Mouse (Mus musculus) naive thymus-derived CD4-positive, alpha-beta T cell, adult 2 months (primary cell): ENCODE results near the gene Spz1.
A peak's percentile ranks its signal among the peaks of the same experiment; 100 is the strongest.

Source experiments
- DNase-seq: peaks from one replicate; pipeline ENCODE4 v3.0.0-alpha.2; 2011; ENCODE audit warnings: low read depth

Gene Spz1

DNA sequence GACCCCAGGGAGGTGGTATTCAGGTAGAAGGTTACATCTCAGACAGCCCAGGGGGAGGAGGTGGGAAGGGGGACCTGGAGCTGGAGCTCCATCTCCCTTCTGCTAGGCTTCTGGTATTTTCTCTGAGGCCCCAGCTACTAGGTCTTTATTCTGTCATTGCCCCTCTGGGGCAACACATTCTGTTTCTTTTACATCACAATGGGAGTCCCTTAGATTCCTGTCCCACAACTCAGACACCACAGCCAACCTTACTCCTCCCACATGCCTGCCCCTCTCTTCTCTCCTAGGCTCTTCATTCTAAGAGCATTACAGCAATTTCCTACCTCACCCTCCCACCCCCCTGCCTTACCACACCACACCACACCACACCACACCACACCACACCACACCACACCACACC lies at the start of gene Spz1:
Gene Spz1 (minus strand): TSS at position 101 of the 400 bp plus-strand sequence.
- no peak for DNase-seq

DNA sequence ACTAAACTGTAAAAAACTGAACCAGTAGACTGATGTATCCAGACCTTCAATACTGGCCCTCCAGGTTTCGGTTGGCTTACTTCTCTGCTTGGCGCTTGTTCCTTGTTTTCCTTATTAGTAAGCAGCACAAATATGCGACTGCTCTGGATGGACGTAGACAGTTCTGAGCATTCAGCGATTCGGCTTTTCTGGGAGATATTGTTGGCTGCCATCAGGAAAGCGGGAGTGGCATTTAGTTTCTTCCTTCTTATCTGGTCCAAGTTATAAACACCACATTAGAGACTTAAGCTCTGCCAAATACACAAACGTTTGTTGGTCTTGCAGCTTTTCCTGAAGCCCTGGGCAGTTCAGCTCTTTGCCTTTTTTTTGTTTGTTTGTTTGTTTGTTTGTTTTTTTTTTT lies 40.5 kb upstream of the Spz1 start:
- DNase-seq, result no peak

DNA sequence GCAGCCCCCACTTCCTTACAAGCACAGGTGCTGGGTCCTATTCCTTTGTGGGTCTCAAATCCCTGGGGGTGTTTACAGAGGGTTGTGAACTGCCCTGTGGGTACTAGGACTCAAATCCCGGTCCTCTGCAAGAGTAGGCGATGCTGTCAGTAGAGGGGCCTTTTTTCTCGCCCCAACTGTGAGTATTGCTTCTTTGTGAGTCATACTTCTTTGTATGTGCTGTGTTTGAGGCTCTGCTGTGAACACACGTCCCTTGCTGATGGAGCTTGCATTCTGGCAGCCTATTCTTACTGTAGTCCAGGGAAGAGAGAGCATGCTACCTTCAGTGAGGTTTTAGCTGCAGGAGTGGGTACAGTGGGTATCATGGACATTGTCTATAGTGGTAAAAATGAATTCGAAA lies 39.2 kb upstream of the Spz1 start:
- DNase-seq, result no peak

DNA sequence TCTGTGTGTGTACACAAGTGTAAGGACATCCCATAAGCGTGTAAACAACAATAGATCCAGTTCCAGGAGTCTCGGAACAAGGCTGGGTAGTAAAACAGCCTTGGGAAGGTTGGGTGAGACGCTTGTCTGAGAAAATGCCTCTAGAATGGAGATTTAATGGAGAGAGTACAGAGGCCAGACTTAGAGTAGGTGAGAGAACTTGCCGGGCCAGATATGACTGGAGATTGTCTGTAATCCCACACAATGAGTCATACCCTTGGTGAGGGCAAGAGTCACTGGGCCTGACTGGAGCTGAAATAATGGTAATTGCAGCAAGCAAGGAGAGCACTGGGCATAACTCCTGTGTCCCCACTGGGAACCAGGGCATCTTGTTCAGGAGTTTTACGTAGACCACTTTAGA lies 37.1 kb upstream of the Spz1 start:
- no peak for DNase-seq

DNA sequence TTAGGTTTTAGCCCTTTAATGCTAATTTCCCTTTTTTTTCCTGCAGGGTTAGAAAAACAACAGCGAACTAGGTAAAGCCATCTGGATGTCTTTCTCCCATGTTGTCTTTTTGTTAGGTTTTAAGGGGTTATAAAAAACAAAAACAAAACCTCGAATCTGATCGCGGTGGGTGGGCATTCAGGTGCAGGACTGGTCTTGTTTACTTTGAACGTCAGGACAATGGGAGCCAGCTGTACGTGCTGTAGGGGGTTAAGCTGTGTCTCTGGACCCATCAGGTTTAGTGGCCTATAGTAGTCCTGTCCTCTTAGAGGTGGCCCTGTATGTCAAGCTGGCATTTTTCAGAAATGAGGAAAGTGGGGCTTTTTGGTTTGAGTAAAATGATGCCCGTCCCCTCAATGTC lies 35.9 kb upstream of the Spz1 start:
- DNase-seq, result peak; percentile 28

DNA sequence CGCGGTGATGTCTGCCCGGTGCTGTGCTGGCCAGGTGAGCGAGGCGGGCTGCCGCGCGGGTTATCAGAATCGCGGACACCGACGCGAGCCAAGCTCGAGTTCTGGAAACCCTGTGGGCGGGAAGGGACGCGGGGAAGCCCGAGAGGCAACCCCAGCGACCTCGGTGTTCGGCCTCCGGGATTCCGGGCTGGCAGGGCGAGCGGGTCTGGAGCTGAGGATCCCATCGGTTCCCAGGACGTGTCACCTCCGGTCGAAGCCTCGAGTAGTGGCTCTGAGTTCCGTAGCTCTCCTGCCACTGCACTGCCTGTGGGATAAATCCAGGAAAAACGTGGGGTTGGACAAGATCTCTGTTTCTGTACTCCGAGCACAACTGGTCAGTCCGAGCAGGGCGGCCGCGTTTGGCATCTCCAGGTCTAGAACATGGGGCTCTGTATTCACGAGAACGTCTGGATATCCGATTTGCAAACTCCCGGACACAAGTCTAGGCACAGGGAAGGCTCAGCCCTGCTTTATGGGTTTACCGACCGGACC lies 35.3 kb upstream of the Spz1 start:
- no peak for DNase-seq

DNA sequence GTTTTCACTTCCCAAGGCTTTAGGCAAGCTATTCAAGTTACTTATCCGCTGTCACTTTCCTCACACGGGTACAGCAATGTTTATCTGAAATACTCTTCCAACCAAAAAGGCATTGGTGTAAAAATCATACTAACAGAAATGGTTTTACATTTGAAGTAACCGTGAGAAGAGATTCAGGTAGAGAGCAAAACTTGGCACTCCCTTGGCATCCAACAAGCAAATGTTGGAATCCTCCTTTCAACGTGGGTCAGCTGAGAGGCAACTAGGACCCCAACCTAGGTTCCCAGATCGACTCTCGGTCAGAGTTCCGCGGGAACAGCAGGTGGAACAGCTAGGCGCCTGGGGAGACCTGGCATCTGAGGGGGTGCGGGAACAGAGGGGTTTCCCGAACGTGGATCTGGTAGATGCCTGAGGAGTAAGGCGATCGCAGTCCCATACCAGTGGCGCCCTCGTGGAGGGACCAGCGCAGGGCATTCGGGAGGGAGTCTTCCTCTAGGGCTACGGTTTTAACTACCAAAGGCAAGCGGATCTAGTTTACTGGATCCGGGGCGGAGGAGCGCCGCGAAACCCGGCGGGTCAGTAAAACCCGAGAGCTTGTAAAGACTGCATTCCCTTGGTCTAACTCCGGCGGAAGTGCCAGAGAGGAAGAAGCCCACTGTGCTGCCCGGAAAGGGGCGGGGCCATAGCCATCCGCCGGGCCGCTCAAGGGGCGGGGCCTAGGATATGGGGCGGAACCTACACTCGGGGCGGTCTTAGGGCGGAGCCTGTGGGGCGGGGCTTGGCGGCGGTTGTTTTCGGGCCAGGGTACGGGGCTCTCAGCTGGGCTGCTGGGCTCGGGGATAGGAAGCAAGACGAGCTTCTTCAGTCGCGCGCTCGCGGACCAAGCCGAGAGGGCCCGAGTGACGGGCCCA lies 34.6 kb upstream of the Spz1 start, which contains the start of gene Serinc5:
Gene Serinc5 (plus strand): TSS at position 781 of the 911 bp plus-strand sequence.
- peak; percentile 97 for DNase-seq

DNA sequence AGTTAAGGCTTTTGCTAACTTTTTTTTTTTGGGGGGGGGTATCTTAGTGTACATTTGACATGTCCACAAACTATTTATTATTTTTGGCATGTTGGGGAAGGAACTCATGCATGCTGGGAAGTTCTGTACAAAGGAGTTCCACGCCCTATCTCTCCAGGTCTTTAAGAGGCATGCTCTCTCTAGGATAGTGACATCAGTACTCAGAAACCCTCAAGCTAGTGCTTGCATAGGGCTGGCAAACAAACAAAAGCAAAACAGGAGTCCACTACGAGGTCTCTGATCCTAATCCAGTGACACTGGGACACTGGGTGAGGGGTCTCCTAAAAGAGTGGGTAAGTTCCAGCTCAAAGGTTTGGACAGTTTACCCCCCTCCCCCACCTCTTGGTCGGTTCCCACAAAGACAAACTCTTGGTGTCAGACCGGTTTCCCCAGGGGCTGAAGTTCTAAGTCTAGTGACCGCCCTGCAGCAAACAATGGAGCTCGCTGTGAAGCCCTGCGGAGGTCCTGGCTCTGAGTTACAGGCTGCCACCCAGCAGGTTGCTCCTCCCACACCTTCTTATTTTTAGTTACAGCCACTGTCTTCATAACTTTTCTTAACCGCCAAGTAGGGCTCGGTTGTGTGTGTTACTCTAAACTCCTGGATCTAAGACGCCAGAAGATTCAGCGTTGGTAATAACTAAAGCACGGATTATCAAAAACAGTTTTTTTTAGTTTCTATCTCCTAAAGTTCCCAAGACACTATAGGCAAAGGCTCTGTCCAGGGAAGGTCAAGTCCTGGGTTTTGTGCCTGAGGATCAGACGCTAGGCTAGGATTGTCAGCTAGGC lies 33.7 kb upstream of the Spz1 start:
- peak; percentile 63 for DNase-seq

DNA sequence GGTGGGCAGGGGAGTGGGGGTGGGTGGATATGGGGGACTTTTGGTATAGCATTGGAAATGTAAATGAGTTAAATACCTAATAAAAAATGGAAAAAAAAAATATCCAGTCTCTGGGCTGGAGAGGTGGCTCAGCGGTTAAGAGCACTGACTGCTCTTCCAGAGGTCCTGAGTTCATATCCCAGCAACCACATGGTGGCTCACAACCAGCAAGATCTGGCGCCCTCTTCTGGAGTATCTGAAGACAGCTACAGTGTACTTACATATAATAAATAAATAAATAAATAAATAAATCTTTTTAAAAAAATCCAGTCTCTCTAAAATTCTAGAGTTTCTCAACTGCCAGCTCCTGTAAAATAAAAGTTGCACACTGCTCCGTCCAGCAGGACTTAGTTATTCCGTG lies 29.3 kb upstream of the Spz1 start:
- DNase-seq, result peak; percentile 39

DNA sequence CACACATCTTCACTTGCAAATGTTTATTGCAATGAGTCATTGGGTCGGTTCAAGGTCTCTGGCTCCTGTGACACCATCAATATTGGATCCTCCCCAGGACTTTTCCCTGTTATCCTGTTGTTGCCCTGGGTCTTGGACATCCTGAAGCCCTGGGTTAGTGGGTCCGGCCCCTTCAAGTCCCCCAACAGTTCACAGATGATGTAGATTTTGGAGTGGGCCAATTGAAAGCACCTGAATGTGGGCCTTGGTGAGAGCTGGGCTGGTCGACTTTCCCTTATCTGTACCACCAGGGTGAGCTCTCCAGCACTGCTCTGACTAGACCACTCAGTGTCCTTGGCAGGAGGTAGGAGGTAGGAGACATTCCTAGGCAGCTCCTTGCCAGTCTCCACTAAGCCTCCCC lies 19.5 kb upstream of the Spz1 start:
- DNase-seq, result no peak

DNA sequence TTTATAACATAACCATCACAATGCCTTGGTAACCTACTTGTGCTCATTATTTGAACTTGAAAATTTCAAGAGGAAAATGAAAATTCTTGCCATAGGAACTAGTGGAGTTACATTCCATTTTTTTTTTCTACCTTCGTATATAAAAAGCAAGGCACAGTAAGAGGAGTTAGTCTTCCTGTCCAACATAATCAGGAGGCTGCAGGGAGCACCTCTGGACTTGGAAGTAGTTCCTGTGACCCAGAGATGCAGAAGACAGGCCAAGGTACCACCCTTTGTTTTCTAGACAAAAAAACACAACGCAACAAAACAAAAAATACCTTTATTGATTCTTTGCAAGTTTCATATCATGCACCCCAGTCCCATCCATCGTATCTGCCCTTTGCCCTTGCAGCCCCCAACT lies 18.9 kb upstream of the Spz1 start:
- no peak for DNase-seq

DNA sequence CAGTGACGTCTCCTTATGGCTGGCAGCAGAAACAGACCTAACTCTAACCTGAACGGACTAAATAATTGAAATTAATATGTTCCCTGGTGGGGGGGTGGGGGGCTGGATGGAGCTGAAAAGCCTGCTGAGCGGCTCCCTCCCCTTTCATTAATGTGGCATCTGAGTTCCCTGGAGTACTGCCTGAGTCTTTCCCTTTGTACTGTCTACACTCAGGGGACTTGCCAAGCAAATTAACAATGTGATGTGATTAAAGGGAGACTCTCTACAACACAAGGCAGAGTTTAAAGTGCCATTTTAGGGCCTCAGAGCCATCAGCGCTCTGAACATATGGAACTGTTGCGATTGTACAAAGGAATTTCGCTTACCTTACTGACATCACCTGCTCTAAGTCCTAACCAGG lies 18.5 kb upstream of the Spz1 start:
- DNase-seq, result no peak

DNA sequence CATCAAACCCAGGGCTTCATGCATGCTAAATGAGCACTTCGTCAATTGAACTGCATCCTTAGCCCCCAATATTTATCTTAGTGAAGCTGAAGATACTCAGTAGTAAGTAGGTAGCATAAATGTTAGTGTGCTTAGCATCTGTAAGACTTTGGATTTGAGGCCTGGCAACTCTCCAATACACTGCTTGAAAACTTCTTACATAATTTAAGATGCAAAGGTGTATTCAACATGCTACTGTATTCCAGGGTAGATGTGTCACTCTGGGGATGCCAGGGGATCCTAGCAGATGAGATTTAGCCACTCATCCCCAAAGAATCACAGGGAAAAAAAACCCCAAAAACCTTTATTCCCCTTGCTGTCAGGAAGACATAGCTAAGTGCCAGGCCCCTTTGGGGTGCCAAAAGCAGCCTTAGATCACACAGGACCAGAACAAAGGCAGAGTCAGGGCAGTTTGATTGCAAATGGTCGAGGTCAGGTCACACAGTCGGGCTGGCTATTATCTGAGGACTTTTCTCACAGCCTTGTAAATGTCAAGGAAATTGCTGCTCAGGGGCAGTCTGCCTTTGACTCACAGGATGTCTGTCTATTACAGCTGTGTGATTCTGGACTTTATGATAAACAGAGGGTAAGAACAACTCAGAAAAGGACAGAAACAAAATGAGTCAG lies 17.9 kb upstream of the Spz1 start:
- no peak for DNase-seq

DNA sequence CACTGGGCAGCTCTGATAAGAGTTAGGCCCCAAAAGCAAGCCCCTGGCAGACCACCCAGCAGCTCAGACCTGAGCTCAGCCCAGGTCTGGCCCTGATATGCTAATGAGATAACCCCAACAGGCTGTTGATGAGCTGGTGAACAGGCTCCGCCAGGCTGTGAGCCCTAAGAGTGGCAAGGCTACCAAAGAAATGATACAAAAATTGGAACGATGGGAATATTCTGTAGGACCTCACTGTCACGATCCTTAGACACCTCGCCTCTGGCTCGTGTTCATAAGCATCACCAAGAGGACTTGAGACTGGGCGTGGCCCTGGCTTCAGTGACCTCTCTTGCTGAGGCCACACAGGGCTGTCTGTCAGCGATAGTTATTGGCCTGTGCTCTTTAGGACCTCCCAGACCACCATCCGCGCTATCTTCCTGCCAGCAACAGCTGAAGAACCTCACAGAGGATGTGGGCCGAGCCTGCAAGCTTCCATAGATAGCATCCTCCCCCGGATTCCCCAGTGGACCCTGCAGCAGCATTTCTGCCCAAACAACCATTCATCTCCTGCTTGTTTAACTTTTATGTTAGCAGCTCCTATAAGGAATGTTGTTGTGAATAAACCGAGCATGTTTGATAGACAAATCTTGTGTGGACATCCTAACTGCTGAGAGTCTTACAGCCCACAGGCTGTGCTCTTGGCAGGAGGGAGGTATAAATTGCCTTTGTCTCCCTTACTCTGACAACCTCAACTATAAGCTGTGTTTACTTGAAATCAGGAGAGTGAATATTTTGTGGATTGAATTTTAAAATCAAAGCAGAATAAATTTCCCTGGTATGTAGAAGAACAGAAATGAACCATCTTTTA lies 17.0 kb upstream of the Spz1 start:
- no peak for DNase-seq

DNA sequence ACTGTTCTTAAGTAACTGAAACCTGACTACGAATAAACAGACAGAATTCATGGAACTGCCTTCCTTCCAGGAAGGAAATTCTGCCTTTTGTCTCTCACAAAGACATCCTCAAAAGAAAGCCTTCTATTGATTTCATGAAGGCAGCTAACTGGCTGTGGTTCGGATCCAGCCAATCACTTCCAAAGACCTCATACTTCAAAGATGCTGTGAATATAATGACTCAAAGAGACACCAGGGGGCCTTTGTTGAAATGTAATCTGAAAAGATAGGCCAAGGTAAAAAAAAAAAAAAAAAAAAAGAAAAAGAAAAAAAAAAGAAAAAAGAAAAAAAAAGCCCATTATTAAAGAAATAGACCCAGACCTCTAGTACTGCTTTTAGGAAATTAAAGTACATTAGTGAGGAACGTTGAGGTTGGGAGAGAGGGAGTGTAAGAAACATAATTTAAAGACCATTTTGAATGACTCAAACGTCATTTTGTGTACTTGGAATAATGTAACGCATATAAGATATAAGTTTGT lies 16.4 kb upstream of the Spz1 start:
- no peak for DNase-seq

DNA sequence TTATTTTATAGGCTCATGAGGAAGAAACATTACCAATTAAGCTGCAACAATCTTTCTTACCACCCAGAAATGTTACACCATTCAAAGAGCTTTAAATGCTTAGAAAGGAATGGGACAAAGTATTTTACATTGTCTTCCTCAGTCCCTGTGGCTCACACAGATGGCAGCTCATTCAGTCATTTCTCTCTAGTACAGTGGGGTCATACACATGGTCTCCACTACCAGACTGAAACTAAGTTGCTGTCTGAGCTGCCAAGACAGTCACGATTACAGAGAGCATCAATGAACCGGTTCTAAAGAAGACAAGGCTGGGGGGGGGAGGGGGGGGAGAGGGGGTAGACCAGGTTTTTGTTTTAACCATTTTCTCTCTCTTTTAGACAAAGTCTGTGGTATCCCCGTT lies 15.3 kb upstream of the Spz1 start:
- DNase-seq, result no peak

DNA sequence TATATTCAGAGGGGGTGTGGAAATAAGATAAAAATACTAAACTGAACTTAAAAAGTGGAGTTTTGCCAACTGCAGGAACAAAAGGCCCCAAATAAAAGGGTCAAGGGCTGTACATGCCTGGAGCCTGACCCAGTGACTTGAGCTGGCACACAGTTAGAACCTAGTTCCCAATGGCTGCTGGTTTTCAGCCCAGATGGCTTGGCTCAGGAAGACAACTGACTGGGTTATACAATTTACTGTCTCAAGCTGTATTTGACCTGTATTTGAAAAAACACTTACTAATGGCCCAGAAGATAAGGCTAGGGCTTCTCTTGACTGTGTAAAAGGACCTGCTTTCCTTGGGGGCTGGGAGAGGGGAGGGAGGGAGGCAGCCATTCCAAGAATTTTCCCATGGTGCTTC lies 13.3 kb upstream of the Spz1 start:
- DNase-seq, result no peak

DNA sequence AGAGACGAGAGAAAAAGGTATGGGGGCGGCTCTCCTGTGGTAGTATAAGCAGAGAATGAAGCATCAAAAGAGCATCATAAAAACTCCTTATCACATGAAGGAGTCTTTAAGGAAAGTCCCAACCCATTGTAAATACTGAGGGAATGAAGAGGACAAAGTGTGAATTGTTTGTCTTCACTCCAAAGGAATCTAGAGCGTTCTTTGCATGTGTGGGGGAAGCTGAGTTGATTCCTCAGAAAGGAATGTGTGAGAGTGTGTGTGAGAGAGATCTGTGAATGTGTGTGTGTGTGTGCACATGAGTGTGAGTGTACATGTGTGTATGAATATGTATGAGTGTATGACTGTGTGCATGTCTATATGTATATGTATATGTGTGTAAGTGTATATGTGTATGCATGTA lies 12.7 kb upstream of the Spz1 start:
- no peak for DNase-seq

DNA sequence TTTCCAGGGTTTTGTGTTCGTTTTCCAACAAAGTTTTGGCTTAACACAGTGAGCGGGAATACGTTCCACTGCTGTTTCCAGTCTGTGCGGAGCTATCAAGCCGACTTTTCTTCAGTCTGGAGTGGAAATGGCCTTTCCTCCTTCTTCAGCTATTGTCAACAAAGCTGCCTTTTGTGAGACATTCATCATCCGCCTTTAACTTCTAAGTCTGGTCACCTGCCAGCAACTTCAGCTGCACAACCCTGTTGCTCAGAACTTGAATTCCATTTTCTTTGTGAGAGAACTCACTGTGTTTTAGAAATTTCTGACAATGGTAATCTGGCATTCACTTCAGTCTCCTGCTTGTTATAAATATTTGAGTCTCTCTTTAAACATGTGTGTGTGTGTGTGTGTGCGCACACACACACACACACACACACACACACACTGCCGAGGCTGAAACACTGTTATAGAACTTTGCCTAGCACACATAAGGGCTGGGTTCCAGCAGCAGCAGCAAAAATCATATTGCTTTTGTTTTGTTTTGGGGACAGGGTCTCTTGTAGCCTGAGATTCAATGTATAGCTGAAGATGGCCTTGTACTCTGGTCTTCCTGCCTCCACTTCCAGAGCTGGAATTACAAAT lies 8.2 kb upstream of the Spz1 start:
- no peak for DNase-seq

DNA sequence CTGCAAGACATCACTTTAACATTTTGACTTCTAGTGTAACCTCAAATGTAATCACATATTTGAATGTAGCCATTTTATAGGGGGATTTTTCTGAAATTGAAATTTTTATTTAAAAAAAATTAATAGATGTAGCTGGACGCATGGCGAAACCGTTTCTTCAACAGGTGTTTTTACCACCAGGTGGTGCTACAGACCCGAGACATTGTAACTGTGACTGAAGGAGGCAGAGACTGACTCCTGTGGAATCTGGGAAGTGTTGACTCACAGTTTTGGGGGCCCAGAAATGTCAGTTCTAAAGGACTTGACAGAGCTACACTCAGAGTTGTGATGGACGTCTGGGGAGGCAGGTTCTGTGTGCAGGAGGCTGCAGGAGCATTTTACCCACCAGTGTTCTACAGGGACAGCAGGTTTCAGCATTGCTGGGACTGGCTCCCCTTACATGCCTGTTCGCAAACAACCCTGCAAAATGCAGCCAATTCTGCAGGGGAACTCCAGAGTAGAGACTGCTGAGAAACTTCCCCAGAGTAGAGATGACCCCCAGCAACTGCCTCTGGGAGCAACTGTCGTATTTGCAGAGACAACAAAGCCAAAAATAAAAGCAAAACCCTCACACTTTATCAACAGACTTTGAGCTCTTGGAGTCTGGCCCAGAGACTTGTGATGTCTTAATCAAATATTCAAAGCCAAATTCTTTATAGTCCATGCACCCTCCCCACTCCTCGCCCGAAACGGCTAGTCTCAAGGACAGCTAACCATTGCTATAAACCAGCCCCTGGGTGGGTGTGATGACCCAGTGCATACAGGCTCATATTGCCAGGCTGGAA lies 4.5 kb upstream of the Spz1 start:
- peak; percentile 72 for DNase-seq
